Mouse (Mus musculus) small intestine, adult 10 weeks (tissue): Measurements from ENCODE around the gene Gm21972. TPM values are rescaled to one million over a fixed set of nuclear protein-coding genes. Genes with fewer than 3 reads are reported as not detected.

Experiments
- polyA plus RNA-seq: library from polyadenylated mRNA; stranded (reverse); fragments of 350-450 nt; fragmentation: Illumina TruSeq; extraction: RNeasy Lipid Tissue Mini Kit (QIAGEN cat#74804); gene quantifications from one replicate; pipeline ENCODE4 v1.2.3, GENCODE M21; 2014; ENCODE audit warnings: low replicate concordance

Gm21972 gene
- 0.85 TPM for polyA plus RNA-seq

GRCm38 (mm10) chr1:86133337-86133736, at the start of gene Gm21972:
TSS of gene Gm21972 (plus strand) at chr1:86133637.

GRCm38 (mm10) chr1:86111779-86112178, 21.7 kb upstream of the Gm21972 start, which contains the start of gene Htr2b:
TSS of gene Htr2b (minus strand) at chr1:86111970.

GRCm38 (mm10) chr1:86154133-86154823, 20.8 kb downstream of the Gm21972 start, which contains the start of gene Armc9:
TSS of gene Armc9 (plus strand) at chr1:86154780.

Other genes with a start within 250 kb of the Gm21972 start
- 0.59 TPM for gene Itm2c, start 239.4 kb upstream of the Gm21972 start, polyA plus RNA-seq
- gene 4933407L21Rik, start 205.2 kb upstream of the Gm21972 start, polyA plus RNA-seq, result 0.59 TPM
- gene Gpr55, start 172.6 kb upstream of the Gm21972 start, polyA plus RNA-seq, result 7.4 TPM
- not detected for gene Spata3, start 116.8 kb upstream of the Gm21972 start, polyA plus RNA-seq
- gene 2810459M11Rik, start 87.8 kb upstream of the Gm21972 start, polyA plus RNA-seq, result 12.8 TPM
- gene Psmd1, start 69.2 kb upstream of the Gm21972 start, polyA plus RNA-seq, result 127 TPM
- gene Htr2b, start 21.7 kb upstream of the Gm21972 start, polyA plus RNA-seq, result 4.1 TPM
- gene Armc9, start 21.1 kb downstream of the Gm21972 start, polyA plus RNA-seq, result 2.5 TPM
- gene B3gnt7, start 169.2 kb downstream of the Gm21972 start, polyA plus RNA-seq, result 2.0 TPM
- 244 TPM for gene Ncl, start 225.8 kb downstream of the Gm21972 start, polyA plus RNA-seq